Mouse (Mus musculus) mouse trophoblast stem cell (cell line): Measurements from ENCODE around the gene Amer3.
"Not testable (repeated sequence)": the region's sequence is repeated elsewhere in the genome, so short reads cannot be mapped to it uniquely, and the experiment has no call there.

ENCODE experiments used
- in situ Hi-C, 2 experiments: fragments of 300-500 bp; cut with MseI, MboI; formaldehyde crosslinking; loops; 2 replicates in 1 of 2; 3 replicates in 1 of 2; pipeline ENCODE4 v1.15.1; 2025

Gene Amer3

GRCm38 (mm10) chr1:34578851-34579781, at the start of gene Amer3:
TSS of gene Amer3 (plus strand) at chr1:34579657.
- in situ Hi-C loops = no loop called here

GRCm38 (mm10) chr1:34534574-34534973, 44.9 kb upstream of the Amer3 start:
- in situ Hi-C loops = not testable (repeated sequence)

GRCm38 (mm10) chr1:34535043-34535698, 44.3 kb upstream of the Amer3 start, which contains the start of gene Cfc1:
TSS of gene Cfc1 (plus strand) at chr1:34535648.
- in situ Hi-C loops = not testable (repeated sequence)

GRCm38 (mm10) chr1:34536291-34536766, 43.1 kb upstream of the Amer3 start:
- in situ Hi-C loops = no loop called here

- in situ Hi-C loops = no loop called here
These were observed 42.5 kb upstream of the Amer3 start for GRCm38 (mm10) chr1:34536767-34537485.

GRCm38 (mm10) chr1:34547074-34547473, 32.4 kb upstream of the Amer3 start:
- in situ Hi-C loops = no loop called here

- in situ Hi-C loops = no loop called here
These were observed 25.8 kb upstream of the Amer3 start for GRCm38 (mm10) chr1:34553690-34554089.

GRCm38 (mm10) chr1:34554275-34554674, 25.2 kb upstream of the Amer3 start:
- in situ Hi-C loops = no loop called here

GRCm38 (mm10) chr1:34560843-34561242, 18.6 kb upstream of the Amer3 start, which contains the start of gene Prss40:
TSS of gene Prss40 (minus strand) at chr1:34560943.
- in situ Hi-C loops = no loop called here

GRCm38 (mm10) chr1:34564383-34565045, 14.9 kb upstream of the Amer3 start:
- in situ Hi-C loops = no loop called here

GRCm38 (mm10) chr1:34568120-34568519, 11.3 kb upstream of the Amer3 start:
- in situ Hi-C loops = no loop called here

GRCm38 (mm10) chr1:34569876-34570275, 9.6 kb upstream of the Amer3 start:
- in situ Hi-C loops = no loop called here

GRCm38 (mm10) chr1:34571431-34571830, 8.0 kb upstream of the Amer3 start:
- in situ Hi-C loops = no loop called here

GRCm38 (mm10) chr1:34573221-34573620, 6.2 kb upstream of the Amer3 start:
- in situ Hi-C loops = no loop called here

GRCm38 (mm10) chr1:34579782-34580356, 412 bp downstream of the Amer3 start:
- in situ Hi-C loops = no loop called here

- in situ Hi-C loops = no loop called here
These were observed 2.8 kb downstream of the Amer3 start for GRCm38 (mm10) chr1:34582218-34582617.

- in situ Hi-C loops = no loop called here
These were observed 4.4 kb downstream of the Amer3 start for GRCm38 (mm10) chr1:34583821-34584263.

- in situ Hi-C loops = no loop called here
These were observed 5.3 kb downstream of the Amer3 start for GRCm38 (mm10) chr1:34584736-34585135.

- in situ Hi-C loops = no loop called here
These were observed 8.0 kb downstream of the Amer3 start for GRCm38 (mm10) chr1:34587298-34588096.

GRCm38 (mm10) chr1:34600000-34600399, 20.5 kb downstream of the Amer3 start:
- in situ Hi-C loops = no loop called here
